Mouse (Mus musculus) forebrain, postnatal 0 days (tissue): ENCODE data around the gene Syt2. TPM values are rescaled to one million over a fixed set of nuclear protein-coding genes. Genes with fewer than 3 reads are reported as not detected.
A peak's percentile ranks its signal among the peaks of the same experiment; 100 is the strongest.

Experiments
- ATAC-seq: fragments of 200-750 bp; cut with Nextera tagmentation; 2 replicates; pipeline ENCODE4 v1.8.0; 2017; ENCODE audit warnings: mild to moderate bottlenecking, moderate library complexity
- DNase-seq: peaks from one replicate; pipeline ENCODE4 v3.0.0-alpha.2; 2015
- H3K27ac ChIP-seq: fragments of 300-500 bp; sonication (generic); 2 replicates; pipeline ENCODE4 v1.5.1; 2014; ENCODE audit warnings: low read depth, mild to moderate bottlenecking, antibody characterized with exemption, low read length, moderate library complexity, mixed read lengths
- H3K27me3 ChIP-seq: fragments of 300-500 bp; sonication (generic); 2 replicates; pipeline ENCODE4 v1.6.1; 2014; ENCODE audit warnings: mild to moderate bottlenecking, low read length, mixed read lengths; ENCODE audit not compliant: insufficient read depth
- H3K36me3 ChIP-seq: fragments of 300-500 bp; sonication (generic); 2 replicates; pipeline ENCODE4 v1.6.1; 2014; ENCODE audit warnings: mild to moderate bottlenecking, moderate library complexity; ENCODE audit not compliant: insufficient read depth
- H3K4me1 ChIP-seq: fragments of 300-500 bp; sonication (generic); 2 replicates; pipeline ENCODE4 v1.6.1; 2014; ENCODE audit warnings: antibody characterized with exemption; ENCODE audit not compliant: insufficient read depth
- H3K4me2 ChIP-seq: fragments of 300-500 bp; sonication (generic); 2 replicates; pipeline ENCODE4 v1.6.1; 2014; ENCODE audit warnings: low read depth, mild to moderate bottlenecking, moderate library complexity
- H3K4me3 ChIP-seq: fragments of 300-500 bp; sonication (generic); 2 replicates; pipeline ENCODE4 v1.5.1; 2014; ENCODE audit warnings: low read depth, low read length, mixed read lengths
- H3K9ac ChIP-seq: fragments of 300-500 bp; sonication (generic); 2 replicates; pipeline ENCODE4 v1.6.1; 2014; ENCODE audit warnings: mild to moderate bottlenecking
- H3K9me3 ChIP-seq: fragments of 300-500 bp; sonication (generic); 2 replicates; pipeline ENCODE4 v1.6.1; 2016; ENCODE audit warnings: low read length
- CTCF ChIP-seq: sonication (generic); IDR thresholded peaks from 2 replicates; pipeline ENCODE4 v1.5.1; 2016; ENCODE audit warnings: antibody characterized with exemption, control low read depth, low read depth
- WGBS: fragments of 180-500 bp; shearing (Covaris S2); extraction: QIAGEN DNeasy Blood & Tissue Kit; methylation state at CpG from one replicate; pipeline ENCODE4 v1.1.7; 2014; 5-methylcytosine and 5-hydroxymethylcytosine counted together
- polyA plus RNA-seq: library from polyadenylated mRNA; unstranded; fragments of >200 nt; fragmentation: Nextera tagmentation; extraction: Ambion mirVana; gene quantifications from 2 replicates; pipeline ENCODE4 v1.2.1, GENCODE M21; 2015
- total RNA-seq: library from RNA; depleted of rRNA; stranded (reverse); fragments of >200 nt; gene quantifications from 2 replicates; pipeline ENCODE4 v1.2.3, GENCODE M21; 2014

The Syt2 gene
- total and polyA plus RNA-seq, 2 experiments from 2014 or later = 1.3 to 1.6 TPM

DNA sequence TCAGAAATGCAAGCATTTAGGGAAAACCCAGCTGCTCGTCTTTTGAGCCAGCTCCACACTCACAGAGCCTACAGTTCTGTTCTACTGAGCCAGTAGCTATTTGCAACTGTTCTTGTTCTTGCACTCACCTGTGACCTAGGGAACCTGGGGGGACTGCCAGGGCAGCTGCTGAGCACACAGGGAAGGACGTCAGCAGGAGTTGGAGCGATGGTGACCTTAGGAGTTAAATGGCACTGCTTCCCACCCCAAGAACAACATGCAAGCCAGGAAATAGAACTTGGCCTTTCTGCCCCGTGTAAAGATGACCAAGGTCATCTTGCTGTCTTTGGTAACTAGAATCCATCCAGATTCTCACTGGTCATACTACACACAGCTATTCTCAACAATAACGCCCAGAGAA lies 114.2 kb downstream of the Syt2 start:
- WGBS = 83% methylated on average over 5 of the region's 5 CpGs
- ATAC-seq = no peak
- H3K27ac ChIP-seq = no peak overlapping the region
- H3K4me3 ChIP-seq = no peak overlapping the region
- no peaks in the 10 kb centered on the region for H3K9me3 ChIP-seq
- H3K4me2 ChIP-seq = no peak overlapping the region
- TF ChIP-seq CTCF = no peak
- H3K9ac ChIP-seq = no peak overlapping the region
- peaks cover 19% of the 10 kb centered on the region for H3K36me3 ChIP-seq
- no peaks in the 10 kb centered on the region for H3K4me1 ChIP-seq
- no peaks in the 10 kb centered on the region for H3K27me3 ChIP-seq
- DNase-seq = no peak

- Histone ChIP-seq H3K27me3 (no peaks in the 10 kb centered on the region), H3K4me1 (no peaks in the 10 kb centered on the region), H3K9me3 (no peaks in the 10 kb centered on the region), H3K27ac (no peak overlapping the region), H3K9ac (no peak overlapping the region), H3K4me2 (no peak overlapping the region), H3K36me3 (peaks cover 25% of the 10 kb centered on the region), H3K4me3 (no peak overlapping the region)
- no peak for TF ChIP-seq CTCF
- WGBS = 88% methylated on average over 7 of the region's 7 CpGs
- DNase-seq (no peak), ATAC-seq (no peak)
Measured at GRCm38 (mm10) chr1:134761534-134761933, 115.1 kb downstream of the Syt2 start.

- H3K27ac ChIP-seq = no peak overlapping the region
- peaks cover 35% of the 10 kb centered on the region for H3K36me3 ChIP-seq
- ATAC-seq (no peak), DNase-seq (no peak)
- H3K9ac ChIP-seq = no peak overlapping the region
- no peaks in the 10 kb centered on the region for H3K9me3 ChIP-seq
- H3K27me3 ChIP-seq = no peaks in the 10 kb centered on the region
- 92% methylated on average over 4 of the region's 4 CpGs for WGBS
- no peak overlapping the region for H3K4me3 ChIP-seq
- no peaks in the 10 kb centered on the region for H3K4me1 ChIP-seq
- TF ChIP-seq CTCF = no peak
- no peak overlapping the region for H3K4me2 ChIP-seq
Measured at GRCm38 (mm10) chr1:134763250-134763649, 116.8 kb downstream of the Syt2 start.

DNA sequence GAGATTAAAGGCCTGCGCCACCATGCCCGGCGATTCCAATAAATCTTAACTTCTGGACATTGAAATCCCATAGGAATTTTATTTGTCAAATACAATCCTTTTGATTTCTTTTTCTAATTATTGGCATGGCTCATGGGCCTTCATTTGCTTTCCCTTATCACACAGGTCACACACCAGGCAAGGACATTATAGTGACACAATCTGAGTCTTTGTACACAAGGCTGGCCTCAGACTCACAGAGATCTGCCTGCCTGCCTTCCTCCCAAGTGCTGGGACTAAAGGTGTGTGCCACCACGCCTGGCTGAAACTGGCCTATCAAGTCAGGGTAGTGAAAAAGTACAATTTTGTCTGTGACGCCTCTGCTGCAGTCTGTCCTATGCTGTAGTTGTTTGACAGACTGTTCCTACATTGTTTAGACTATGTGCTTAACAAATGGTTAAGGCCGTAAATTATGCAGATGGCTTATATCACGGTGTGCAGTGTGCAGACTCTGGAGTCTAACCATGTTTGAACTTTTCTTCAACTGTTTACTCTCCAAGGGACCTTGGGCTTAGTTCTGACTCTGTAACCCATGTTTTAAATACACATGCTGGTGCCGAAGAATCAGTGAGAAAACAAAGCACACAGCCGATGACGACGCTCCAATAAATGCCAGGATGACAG lies 117.4 kb downstream of the Syt2 start:
- no peak overlapping the region for H3K4me3 ChIP-seq
- DNase-seq (no peak), ATAC-seq (no peak)
- H3K27ac ChIP-seq = no peak overlapping the region
- no peak overlapping the region for H3K4me2 ChIP-seq
- WGBS = 84% methylated on average over 11 of the region's 11 CpGs
- no peaks in the 10 kb centered on the region for H3K9me3 ChIP-seq
- peaks cover 34% of the 10 kb centered on the region for H3K36me3 ChIP-seq
- H3K9ac ChIP-seq = no peak overlapping the region
- no peaks in the 10 kb centered on the region for H3K4me1 ChIP-seq
- H3K27me3 ChIP-seq = no peaks in the 10 kb centered on the region
- TF ChIP-seq CTCF = no peak

GRCm38 (mm10) chr1:134764831-134765458 lies 118.5 kb downstream of the Syt2 start:
- Histone ChIP-seq H3K9ac (no peak overlapping the region), H3K4me1 (no peaks in the 10 kb centered on the region), H3K4me2 (no peak overlapping the region), H3K36me3 (peaks cover 26% of the 10 kb centered on the region; the same call in 1 of the 2 replicates), H3K27me3 (no peaks in the 10 kb centered on the region), H3K4me3 (no peak overlapping the region), H3K9me3 (no peaks in the 10 kb centered on the region), H3K27ac (no peak overlapping the region)
- no peak for TF ChIP-seq CTCF
- DNase-seq = no peak
- WGBS = 50% methylated on average over 7 of the region's 7 CpGs
- peak; percentile 40; the same call in 1 of the 2 replicates for ATAC-seq

DNA sequence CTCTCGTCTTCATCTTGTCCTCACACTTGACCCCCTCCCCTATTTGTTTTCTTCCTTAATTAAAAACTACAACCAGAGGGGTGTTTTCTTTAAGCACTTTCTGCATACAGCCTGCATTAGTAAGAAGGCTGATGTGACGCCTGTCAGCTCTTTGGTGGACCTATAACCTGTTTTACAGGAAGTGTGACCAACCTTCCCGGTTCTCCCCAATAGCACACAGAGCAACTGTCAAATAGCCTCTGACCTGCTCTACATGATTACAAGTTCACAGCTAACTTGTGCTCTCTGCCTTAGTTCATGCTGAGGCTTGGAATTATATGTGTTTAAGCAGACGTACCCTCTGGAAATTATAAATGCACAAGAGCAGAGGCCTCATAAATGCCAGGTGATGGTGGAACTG lies 120.0 kb downstream of the Syt2 start:
- H3K4me2 ChIP-seq = no peak overlapping the region
- no peak for DNase-seq
- 87% methylated on average over 4 of the region's 4 CpGs for WGBS
- no peaks in the 10 kb centered on the region for H3K9me3 ChIP-seq
- no peak for TF ChIP-seq CTCF
- no peak overlapping the region for H3K9ac ChIP-seq
- no peak for ATAC-seq
- no peaks in the 10 kb centered on the region for H3K27me3 ChIP-seq
- no peak overlapping the region for H3K4me3 ChIP-seq
- H3K27ac ChIP-seq = no peak overlapping the region
- H3K4me1 ChIP-seq = no peaks in the 10 kb centered on the region
- H3K36me3 ChIP-seq = peaks cover 24% of the 10 kb centered on the region

DNA sequence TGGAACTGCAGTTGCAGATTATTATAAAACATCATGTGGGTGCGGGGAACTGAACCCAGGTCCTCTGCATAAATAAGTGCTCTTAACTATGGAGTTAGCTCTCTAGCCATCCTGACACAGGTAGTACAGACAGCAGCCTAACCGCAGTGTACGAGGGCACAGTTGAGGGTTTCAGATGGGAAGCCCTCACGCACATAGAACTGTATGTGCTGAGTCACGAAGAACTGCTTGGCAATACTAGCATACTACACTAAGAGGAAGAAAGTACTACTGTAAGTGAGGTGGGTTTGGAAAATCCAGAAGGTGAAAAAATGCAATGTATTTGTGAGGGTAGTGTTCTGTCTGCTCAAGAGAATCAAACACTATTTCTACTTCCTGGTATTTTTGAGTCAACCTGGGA lies 123.8 kb downstream of the Syt2 start:
- H3K4me1 ChIP-seq = no peaks in the 10 kb centered on the region
- no peak overlapping the region for H3K4me3 ChIP-seq
- H3K9me3 ChIP-seq = no peaks in the 10 kb centered on the region
- no peaks in the 10 kb centered on the region for H3K27me3 ChIP-seq
- H3K4me2 ChIP-seq = no peak overlapping the region
- ATAC-seq (no peak), DNase-seq (no peak)
- 95% methylated on average over 5 of the region's 5 CpGs for WGBS
- H3K9ac ChIP-seq = no peak overlapping the region
- no peak for TF ChIP-seq CTCF
- no peak overlapping the region for H3K27ac ChIP-seq
- peaks cover 40% of the 10 kb centered on the region for H3K36me3 ChIP-seq
